Mouse (Mus musculus): ENCODE data around the gene Dtd1.
A peak's percentile ranks its signal among the peaks of the same experiment; 100 is the strongest.

The Dtd1 gene

DNA sequence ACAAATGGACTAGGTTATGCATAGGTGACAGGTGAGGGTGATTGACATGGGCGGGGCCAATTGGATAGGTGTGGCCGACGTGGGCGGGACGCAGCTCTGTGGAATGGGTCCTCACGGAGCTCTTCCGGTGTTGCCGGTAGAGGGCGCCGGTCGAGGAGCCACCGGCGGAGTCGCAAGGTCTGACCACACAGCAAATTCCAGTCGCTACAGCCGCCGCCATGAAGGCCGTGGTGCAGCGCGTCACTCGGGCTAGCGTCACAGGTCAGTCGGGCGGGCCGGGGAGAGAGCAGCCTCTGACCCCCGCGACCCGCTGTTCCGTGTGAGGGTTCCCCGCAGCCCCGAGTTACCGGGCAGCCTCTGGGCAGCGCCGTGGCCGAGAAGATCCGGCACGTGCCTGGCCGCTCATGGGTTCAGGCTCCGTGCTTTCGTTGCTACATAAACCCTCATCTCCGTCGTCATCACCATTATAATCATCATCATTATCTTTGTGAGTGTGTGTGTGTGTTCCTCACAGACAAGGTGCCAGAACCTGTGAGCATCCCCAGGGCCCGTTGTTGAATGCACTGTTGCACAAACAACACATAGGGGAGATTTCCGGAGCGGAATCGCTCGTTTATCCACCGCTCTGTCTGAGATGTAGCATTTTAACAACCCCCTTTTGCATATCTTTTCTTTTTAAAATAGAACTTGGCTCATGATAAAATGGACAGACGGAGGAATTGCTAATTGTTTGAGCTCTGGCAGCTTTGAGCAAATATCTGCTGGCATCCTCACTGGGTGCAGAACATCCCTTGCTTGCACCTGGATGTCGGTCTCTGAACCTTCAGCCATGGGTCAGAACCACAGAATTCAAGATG is at the start of gene Dtd1:
Gene Dtd1 (plus strand): TSS at position 67 of the 857 bp plus-strand sequence.
- DNase-seq (ENCODE audit: inconsistent age in 2 of 2, low spot score in 1 of 2), result peak; percentile 92 to 96

DNA sequence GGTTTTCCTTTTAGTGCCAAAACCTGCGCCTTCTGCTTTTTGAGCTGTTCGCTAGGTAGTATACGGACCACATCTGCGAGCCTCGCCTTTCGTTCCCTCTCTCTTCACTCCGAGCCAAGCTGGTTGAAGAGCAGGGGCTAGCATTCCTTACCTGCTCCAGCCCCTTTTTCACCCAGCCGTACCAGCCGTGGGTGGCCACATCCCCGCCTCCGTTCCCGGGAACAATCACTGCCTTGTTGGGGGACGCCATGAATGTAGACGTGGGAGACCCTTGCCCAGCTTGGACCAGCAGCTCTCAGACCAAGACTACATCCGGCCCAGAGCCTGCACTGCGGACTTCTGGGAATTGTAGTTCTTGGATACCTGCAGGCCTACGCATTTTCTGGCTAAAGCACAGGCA is 49.2 kb upstream of the Dtd1 start, which contains the start of gene Rbbp9:
Gene Rbbp9 (minus strand): TSS at position 341 of the 400 bp plus-strand sequence.
- DNase-seq (ENCODE audit: inconsistent age in 2 of 2, low spot score in 1 of 2), result peak; percentile 70 to 91

DNA sequence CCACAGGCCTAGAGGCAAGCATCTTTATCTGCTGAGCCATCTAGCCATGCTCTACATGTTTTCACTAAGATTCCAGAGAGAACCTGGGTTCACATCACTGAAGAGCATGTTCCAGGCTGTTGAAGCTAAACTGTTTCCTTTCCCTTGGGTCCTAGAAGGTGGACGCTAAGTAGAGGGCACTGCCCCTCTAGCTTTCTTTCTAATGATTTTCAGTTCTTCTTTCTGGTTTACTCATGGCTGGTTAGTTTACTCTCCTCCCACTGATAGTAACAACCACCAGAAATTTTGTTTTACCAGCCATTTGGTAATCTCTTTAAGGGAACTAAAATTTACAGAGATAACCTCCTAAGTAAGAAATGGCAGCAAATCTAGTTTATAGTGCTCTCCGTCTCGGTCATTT is 45.8 kb upstream of the Dtd1 start:
- DNase-seq (ENCODE audit: inconsistent age in 2 of 2, low spot score in 1 of 2), result no peak

DNA sequence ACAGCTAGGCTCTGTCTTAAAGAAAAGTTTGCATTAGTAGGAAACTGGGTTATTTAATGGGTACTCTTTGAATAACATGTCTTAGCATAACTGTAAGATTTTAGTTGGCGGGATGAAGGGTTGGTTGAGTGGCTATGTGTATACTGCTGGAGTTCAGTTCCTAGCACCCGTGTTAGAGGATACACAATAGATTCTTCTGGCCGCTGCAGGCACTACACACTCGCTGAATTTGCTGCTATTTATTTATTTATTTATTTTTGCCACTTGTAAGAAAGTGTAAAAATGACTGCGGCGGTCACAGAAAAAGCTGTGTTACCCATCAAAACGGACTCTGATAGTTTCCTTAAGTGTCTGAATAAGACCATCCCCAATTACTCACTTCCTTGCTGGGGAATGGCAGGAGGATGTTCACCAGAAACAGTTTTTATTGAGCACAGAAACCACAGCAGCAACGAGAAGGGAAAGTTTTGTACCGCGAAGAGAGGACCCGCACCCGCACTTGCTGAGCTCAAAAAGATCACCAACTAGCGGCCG is 44.3 kb upstream of the Dtd1 start:
- DNase-seq (ENCODE audit: inconsistent age in 2 of 2, low spot score in 1 of 2), result no peak

DNA sequence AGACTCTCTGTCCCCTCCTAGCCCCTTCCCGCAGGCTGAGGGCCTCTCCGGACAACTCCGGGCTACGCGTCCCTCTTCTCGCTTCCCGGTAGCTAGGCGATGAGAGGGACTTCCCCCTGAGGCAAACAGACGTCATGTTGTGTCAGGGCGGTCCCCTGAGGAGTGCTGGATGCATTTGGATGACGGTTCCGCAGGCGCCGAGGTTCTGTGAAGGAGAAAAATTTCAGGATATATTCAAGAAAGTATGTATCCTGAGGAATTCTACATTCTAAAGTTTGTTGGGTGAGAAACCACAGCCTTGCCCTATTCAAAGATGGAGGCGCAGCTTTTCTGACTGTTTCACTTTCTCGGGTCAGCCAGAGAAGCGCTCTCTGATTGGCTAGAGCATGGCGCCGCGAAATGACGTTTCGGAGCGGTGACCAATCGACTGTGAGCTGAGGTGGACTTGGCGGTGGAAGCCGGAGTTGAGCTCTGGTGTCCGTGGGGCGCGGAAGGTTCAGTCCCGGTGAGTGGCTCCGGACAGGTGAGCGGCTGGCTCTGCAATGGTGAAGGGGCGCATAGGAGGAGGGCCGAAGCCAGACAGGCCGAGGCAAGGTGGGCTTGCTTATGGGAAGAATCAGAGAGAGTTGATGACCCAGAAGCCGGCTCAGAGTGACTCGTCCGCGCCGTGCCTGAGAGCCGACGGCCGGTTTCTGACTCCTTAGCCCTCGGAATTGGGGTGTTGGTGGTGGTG is 43.7 kb upstream of the Dtd1 start, which contains the start of gene Sec23b:
Gene Sec23b (plus strand): TSS at position 410 of the 733 bp plus-strand sequence.
- DNase-seq (ENCODE audit: inconsistent age in 2 of 2, low spot score in 1 of 2), result peak; percentile 97 to 99

DNA sequence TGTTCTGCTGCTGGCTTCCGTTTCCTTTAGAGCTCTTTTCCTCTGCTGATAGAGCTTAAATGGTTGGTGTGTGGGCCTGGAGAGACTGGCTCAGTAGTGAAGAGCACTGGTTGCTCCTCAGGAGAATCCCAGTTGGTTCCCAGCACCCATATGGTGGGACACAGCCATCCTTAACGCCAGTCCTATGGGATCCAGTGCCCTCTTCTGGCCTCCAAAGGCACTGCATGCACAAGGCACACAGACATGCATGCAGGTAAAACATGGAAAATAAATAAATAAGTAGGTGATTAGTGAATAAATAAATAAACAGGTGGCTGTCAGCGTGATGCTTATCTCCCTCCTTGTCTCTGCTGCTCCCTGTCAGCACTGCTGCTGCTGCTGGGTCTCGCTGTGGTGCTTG is 11.0 kb upstream of the Dtd1 start:
- DNase-seq (ENCODE audit: inconsistent age in 2 of 2, low spot score in 1 of 2), result no peak

DNA sequence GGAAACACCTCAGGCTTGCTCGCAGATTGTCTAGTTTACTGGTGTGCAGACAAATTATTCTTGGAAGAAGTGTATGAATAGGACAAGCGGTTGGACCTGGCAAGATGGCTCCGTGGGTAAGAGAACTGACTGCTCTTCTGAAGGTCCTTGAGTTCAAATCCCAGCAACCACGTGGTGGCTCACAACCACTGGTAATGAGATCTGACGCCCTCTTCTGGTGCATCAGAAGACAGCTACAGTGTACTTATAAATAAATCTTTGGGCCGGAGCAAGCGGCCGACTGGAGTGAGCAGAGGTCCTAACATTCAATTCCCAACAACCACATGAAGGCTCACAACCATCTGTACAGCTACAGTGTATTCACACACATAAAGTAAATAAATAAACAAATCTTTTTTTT is 6.7 kb upstream of the Dtd1 start:
- peak in 1 of 2 experiments; percentile 38 for DNase-seq (ENCODE audit: inconsistent age in 2 of 2, low spot score in 1 of 2)

DNA sequence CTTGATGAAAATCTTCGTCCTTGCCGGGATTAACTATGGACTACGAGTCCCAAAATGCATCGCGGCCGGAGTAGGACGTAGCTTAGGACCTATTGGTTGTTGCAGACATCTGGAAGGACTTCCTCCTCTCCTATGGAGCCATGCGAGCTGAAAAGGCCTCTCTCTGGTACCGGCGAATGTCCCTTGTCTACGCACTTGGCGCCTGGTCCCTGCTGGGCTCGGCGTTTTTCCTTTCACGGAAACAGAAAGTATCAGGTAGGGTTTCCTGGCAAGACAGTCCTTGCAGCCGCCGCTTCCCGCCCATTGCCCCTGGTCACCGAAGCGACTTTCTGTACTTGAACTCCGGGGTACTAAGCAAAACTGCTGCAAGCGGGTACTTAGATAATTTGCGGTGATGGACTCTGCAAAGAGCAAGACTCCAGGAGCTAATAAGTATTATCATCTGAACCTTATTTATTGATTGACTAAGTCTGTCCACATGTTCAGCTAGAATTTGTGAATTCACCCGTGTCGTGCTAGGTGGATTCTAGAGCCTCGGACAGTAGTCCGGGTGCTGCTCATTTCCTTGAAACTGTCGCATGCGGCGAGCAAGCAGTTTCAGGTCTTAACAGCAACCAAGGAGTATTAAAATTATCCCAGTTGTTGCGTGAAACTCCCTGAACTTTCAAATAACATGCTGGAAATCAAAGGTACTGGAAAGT is 5.6 kb upstream of the Dtd1 start, which contains the start of gene Smim26:
Gene Smim26 (plus strand): TSS at position 104 of the 701 bp plus-strand sequence.
- peak; percentile 81 to 95 for DNase-seq (ENCODE audit: inconsistent age in 2 of 2, low spot score in 1 of 2)

DNA sequence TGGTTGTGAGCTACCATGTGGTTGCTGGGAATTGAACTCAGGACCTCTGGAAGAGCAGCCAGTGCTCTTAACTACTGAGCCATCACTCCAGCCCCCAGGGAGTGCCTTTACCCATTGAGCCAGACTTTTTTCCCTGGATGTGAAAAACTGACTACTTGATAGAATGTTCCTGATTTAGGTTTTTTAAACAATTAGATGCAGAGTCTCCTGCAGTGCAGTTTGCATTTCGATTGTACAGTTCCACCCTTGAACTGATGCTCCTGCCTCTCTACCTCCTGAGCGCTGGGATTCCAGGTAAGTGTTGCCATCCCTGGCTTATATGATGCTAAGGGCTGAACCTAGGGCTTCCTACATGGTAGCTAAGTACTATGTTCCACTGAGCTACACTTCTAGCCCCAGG is 1.7 kb upstream of the Dtd1 start:
- DNase-seq (ENCODE audit: inconsistent age in 2 of 2, low spot score in 1 of 2), result no peak

DNA sequence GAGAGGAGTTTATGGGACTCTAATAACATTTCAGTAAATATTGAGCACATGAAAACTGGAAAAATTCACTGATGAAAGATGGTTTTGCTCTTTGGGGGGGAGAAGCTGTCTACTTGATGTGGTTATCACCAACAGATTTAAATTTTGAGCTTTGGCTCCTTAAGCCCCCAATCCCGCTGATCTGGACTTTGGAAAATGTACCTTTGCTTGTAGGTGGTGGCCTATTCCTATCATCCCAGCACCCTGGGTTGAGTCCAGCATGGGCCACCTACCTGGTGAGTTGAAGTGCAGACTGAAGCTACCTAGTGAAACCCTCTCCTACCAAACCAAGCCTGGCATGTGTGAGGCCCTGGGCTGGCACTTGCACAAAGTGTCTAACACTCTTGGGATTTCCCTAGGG is 1.9 kb downstream of the Dtd1 start:
- no peak for DNase-seq (ENCODE audit: inconsistent age in 2 of 2, low spot score in 1 of 2)

DNA sequence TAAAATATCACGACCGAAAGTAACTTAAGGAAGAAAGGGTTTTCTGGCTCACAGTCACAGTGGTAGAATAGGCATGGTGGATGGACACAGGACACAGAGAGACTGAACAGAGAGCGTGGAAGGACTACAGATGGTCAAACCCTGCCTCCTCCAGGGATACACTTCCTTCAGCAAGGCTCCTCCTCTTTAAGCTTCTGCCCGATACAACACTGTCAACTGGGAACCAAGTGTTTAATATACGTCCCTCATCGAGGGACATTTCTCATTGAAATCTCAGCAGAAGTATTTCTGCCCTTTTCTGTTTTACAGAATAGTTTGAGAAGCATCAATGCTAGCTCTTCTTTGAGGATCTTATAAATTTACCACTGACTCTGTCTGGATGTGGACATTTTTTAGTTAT is 14.3 kb downstream of the Dtd1 start:
- no peak for DNase-seq (ENCODE audit: inconsistent age in 2 of 2, low spot score in 1 of 2)

DNA sequence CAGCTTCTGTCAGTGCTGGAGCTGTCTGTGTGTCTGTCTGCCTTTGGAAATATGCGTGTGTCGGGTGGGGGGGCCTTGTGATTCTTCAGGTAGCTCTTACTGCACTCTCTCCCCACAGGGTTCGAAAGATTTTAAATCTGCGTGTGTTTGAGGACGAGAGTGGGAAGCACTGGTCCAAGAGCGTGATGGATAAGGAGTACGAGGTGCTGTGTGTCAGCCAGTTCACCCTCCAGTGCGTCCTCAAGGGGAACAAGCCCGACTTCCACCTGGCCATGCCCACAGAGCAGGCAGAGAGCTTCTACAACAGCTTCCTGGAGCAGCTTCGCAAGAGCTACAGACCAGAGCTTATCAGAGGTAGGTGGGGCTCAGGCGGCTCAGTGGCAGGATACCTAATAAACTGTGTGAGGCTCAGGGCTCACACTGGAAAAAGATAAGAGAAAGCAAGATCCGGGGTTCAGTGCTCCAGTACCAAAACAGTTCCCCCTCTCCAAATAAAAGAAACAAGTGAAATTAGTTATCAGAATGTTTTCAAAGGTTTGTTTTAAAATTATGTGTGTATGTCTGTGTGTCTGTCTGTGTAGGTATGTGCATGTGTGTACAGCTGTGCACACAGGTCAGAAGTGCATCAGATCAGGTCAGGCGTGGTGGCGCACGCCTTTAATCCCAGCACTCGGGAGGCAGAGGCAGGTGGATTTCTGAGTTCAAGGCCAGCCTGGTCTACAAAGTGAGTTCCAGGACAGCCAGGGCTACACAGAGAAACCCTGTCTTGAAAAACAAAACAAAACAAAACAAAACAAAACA is 17.6 kb downstream of the Dtd1 start:
- DNase-seq (ENCODE audit: inconsistent age in 2 of 2, low spot score in 1 of 2), result no peak

DNA sequence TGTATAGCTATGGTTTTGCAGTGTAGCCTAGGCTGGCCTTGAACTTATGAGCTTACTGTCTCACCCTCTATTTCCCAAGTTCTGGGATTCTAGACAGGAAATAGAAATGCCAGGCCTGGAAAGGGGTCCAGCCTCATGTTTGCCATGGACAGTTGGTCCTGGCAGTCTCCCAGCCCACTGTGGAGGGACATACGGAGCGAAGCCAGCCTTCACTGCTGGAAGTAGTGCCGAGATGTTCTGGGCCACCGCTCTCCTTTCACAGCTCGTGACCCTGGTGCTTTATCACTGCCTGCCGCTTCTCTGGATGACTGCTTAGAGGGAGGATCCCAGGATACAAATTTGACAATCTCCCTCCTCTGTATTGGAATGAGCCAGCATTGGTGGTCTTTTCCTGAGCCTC is 21.8 kb downstream of the Dtd1 start:
- no peak for DNase-seq (ENCODE audit: inconsistent age in 2 of 2, low spot score in 1 of 2)

DNA sequence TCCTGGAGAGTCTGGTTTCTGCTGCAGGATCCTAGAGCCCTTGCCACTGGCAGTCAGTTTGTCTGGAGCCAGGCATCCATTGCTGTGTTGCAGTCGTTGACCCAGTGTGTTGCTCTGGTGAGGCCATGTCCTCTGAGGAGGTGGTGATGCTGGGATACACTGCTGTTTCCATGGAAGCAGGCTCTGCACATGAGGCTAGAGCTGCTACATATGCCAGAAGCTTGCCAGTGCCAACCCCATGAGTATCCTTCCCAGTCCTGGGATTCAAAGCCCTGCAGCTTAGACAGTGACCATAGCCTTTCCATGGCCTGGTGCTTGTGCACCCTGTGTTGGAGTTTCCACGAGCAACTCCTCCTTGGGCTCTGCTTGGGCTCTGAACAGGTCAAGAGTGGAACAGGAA is 33.9 kb downstream of the Dtd1 start:
- DNase-seq (ENCODE audit: inconsistent age in 2 of 2, low spot score in 1 of 2), result no peak

DNA sequence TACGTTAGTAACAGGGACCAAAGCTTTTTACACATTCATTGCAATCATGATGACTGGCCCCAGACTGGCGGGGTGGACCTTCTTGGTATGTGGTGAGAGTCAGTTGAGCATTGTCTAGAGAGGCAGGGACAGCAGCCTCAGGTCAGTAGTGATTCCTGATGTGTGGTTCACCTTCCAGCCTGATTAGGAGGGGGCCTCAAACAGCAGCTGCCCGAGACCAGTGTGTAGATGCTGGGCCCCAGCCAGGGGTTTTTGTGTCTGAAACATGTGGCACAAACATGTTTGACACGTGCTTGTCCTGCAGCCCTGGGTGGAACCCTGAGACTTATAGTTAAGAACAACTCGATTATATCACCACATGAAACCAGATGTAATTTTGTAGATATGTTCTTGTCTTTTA is 34.5 kb downstream of the Dtd1 start:
- DNase-seq (ENCODE audit: inconsistent age in 2 of 2, low spot score in 1 of 2), result no peak

DNA sequence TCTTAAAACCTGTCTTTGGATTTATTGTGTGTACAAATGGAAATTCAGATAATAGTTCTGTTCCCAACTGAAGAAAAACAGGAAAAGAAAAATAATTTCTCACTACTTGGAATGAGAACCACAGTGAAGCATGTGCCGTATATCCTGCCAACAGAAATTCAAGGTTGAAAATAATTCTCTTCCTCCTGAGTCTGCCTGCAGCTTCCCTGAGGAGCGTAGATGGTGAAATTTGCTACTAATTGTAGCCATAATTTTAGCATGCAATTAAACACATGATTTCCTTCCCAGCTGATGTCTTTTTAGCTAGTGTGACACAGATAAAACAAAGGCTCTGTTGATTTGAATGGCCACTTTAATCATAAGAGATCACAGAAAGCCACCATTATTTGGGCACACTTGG is 35.0 kb downstream of the Dtd1 start:
- DNase-seq (ENCODE audit: inconsistent age in 2 of 2, low spot score in 1 of 2), result no peak

DNA sequence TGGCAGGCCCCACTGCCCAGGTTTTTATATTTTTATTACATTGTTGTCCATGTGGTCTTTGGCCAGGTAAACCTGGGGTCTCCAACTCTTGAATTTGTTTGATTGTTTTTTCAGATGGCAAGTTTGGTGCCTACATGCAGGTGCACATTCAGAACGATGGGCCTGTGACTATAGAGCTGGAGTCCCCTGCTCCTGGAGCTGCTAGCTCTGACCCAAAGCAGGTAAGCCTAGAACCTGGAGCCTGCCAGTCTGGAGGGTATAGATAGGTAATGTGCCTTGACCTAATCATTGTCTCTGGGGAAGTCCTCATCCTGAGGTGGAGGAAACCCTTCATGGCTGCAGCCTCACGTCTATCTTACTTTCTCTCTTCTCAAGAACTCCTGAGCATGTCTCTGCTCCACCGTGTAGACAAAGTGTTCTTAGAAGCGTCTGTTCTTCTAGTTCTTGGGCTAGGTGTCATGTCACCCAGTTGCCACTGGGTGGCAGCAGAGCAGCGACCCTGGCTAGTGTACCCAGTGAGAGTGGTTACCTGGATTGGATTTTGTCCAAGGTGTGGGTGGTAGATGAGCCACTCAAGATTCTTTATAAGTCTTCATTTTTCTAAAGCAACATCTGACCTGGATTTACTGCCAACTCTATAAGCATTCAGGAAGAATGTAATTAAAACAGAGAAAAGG is 36.1 kb downstream of the Dtd1 start:
- peak; percentile 50 to 84 for DNase-seq (ENCODE audit: inconsistent age in 2 of 2, low spot score in 1 of 2)

DNA sequence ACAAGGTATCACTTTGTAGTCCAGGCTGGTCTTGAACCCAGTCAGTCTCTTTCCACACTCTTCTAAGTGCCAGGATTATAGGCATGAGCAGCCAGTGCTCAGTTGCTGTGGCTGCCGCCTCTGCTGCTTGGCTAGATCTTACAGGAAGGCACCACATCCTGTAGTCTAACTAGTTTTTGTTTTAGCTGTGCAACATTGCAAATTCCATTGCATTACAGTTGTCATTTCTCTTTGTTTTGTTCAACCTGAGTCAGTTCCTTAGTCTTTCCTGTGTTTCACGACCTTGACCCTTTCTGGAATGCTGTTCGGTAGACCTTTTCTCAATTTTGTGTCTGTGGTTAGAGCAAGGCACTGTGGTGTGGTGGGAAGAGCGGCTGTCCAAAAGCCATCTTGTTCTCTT is 37.5 kb downstream of the Dtd1 start:
- DNase-seq (ENCODE audit: inconsistent age in 2 of 2, low spot score in 1 of 2), result no peak

DNA sequence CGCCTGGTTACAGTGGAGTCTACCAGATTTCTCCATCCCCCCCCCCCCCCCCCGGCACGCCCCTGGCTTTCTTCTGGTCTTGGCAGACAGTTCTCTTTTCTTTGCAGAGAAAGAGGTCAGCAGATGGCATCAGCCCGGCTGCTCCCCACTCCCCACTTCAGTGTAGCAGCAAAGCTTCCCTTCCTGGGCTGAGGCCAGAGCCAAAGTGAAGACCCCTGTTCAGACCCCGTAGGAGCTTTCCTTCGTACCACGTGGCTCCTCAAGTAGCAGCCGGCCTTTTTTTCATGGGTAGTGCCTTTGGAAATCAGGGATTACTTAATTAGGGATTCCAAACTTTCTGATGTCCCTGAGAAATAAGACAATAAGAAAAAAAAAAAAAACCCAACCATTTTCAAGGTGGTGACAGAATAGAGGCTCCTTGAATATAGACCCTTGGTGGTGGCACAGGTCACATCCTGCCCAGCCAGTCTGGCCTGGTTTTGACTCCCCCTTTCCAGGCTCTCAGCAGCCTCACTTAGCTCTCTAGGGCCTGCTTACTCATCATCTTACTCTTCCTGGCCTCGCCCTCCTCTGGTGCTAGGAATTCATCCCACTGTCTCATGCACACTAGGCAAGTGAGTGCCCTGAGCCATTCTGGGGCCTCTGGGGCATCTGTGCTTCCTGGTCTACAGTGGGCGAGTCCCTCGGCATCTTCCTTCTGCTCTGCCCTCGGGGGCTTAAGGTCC is 38.1 kb downstream of the Dtd1 start:
- no peak for DNase-seq (ENCODE audit: inconsistent age in 2 of 2, low spot score in 1 of 2)
